Mouse (Mus musculus): ENCODE results near the gene Zfp574. TPM values are rescaled to one million over a fixed set of nuclear protein-coding genes. Genes with fewer than 3 reads are reported as not detected.

The Zfp574 gene
- total RNA-seq, 2 experiments from 2014 or later, result 29.2 to 29.6 TPM

DNA sequence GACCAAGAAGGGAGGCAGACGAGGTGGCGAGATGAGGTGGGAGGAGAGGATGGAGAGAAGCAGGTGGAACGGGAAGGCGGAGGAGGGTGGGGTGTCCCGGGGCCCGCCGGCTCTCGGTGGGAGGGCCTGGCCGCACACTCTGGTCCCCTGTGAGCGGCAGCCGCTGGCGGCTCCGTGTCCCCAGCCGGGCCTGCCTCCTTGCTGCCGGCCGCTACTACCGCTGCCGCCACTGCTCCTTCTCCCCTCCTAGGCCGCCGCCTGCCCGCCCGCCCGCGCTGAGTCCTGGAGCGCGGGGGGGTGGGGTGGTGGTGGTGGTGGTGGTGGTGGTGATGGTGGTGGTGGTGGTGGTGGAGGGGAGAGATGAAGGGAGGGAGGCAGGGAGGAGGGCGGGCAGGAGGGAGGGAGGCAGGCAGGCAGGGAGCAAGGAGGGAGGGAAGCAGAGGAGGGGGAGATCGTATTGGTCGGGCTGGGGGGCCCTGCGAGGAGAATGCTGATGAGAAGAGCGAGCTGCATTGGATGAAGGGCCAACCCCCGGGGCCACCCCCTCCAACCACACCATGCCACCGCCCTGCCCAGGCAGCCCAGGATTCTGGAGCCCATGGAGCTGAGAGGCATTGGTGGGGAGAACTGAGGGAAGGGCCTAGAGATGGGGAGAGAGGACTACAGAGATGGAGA lies 486 bp downstream of the Zfp574 start:
- DNase-seq (ENCODE audit: extremely low spot score in 1 of 2, low spot score in 1 of 2), result peak; percentile 46 to 57

DNA sequence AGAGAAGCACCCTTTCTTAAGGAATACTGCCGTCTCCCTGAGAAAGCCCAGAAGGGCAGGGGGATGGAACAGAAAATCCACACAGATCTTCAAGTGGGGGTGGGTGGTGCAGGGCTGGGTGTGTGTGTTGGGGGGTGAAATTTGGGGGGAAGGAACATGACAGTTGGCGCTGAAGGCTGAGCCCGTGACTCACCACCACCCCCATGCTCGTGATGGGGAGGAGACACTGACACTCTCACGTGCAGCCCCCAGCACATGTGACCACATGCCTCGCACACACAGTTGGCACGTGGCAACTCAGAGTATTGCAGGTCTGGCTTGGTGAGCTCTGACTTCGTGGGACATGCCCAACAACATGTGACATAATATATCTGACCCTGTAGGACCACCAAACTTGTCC lies 1.6 kb downstream of the Zfp574 start:
- no peak for DNase-seq (ENCODE audit: extremely low spot score in 1 of 2, low spot score in 1 of 2)

DNA sequence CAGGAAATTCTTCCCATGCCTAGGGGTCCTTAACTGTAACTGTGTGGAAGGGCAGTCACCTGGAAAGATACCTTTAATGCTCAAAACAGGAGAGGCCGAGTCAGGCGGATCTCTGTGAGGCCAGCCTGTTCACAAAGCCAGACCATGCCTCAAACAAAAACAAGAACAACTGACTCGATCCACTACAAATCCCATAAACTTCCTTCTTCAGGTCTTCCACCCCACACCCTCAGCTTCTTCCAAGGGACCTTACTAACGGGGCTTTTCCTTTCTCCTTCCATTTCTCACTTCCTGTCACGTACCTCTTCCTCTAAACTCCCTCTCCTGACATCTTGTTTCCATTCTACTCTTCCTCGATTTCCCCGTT lies 3.9 kb downstream of the Zfp574 start:
- DNase-seq (ENCODE audit: extremely low spot score in 1 of 2, low spot score in 1 of 2), result no peak

DNA sequence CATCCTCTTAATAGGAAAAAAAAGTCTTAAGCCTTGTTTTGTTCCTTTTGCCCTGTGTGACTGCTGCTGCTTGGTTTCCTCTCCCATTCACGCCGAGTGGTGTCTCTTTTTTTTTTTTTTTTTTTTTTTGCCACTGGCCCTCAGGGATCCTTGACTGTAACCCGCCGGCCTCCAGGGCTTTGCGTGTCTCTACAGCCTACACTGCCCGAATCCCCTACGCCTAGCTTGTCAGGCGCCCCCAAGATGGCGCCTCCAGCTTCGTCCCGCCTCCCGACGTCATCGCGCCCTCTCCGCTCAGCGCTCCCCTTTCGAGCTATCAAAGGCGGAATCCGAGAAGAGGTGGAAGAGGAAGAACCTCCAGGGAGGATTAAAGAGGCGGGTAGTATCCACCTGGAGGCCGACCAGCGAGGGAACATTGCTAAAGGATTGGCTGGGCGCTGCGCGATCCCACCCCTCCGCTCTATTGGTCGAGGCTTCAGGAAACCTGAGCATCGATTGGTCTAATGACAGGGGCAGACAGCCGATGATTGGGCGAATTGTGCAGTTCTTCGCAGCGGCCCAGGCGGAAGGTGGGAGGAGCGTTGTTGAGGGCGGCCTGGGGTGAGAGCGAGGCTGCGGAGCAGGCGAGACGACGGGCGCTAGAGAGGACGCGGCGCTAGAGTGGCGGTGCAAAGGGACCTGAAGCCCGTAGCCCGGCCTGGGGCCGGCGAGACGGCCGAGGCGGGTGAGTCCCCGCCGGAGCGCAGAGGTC lies 4.5 kb downstream of the Zfp574 start:
- peak; percentile 84 to 92 for DNase-seq (ENCODE audit: extremely low spot score in 1 of 2, low spot score in 1 of 2)

DNA sequence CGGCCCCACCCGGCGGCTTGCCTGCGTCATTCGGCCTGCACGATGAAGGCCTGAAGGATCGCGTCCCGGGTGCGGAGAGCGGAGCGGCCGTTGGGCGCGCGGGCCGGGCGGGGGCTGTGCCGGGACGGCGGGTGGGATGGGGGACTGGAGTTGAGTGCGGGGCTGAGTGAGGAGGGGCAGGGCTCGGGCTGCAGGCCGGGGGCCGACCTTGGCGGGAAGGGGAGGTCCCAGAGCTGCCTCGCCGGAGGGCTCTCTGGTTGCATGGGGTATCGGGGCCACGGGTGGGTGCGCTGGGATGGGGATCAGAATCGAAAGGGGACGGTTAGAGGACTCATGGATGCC lies 5.0 kb downstream of the Zfp574 start:
- no peak for DNase-seq (ENCODE audit: extremely low spot score in 1 of 2, low spot score in 1 of 2)

DNA sequence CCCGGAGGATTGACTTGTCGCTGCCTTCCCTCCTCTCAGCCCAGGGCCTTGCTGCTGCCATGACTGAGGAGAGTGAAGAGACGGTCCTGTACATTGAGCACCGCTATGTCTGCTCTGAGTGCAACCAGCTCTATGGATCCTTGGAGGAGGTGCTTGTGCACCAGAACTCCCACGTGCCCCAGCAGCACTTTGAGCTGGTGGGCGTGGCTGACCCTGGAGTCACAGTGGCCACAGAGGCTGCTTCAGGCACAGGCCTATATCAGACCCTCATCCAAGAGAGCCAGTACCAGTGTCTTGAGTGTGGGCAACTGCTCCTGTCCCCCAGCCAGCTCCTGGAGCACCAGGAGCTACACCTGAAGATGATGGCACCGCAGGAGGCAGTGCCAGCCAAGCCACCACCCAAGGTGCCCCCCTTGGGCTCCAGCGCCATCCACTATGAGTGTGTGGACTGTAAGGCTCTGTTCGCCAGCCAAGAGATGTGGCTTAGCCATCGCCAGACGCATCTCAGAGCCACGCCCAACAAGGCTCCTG lies 7.2 kb downstream of the Zfp574 start:
- DNase-seq (ENCODE audit: extremely low spot score in 1 of 2, low spot score in 1 of 2), result no peak

DNA sequence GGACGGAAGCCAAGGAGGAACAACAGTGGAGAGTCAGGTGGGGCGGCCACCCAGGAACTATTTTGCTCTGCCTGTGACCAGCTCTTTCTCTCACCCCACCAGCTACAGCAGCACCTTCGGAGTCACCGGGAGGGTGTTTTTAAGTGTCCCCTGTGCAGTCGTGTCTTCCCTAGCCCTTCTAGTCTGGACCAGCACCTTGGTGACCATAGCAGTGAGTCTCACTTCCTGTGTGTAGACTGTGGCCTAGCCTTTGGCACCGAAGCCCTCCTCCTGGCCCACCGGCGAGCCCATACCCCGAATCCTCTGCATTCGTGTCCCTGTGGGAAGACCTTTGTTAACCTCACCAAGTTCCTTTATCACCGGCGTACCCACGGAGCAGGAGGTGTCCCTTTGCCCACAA lies 8.1 kb downstream of the Zfp574 start:
- no peak for DNase-seq (ENCODE audit: extremely low spot score in 1 of 2, low spot score in 1 of 2)

DNA sequence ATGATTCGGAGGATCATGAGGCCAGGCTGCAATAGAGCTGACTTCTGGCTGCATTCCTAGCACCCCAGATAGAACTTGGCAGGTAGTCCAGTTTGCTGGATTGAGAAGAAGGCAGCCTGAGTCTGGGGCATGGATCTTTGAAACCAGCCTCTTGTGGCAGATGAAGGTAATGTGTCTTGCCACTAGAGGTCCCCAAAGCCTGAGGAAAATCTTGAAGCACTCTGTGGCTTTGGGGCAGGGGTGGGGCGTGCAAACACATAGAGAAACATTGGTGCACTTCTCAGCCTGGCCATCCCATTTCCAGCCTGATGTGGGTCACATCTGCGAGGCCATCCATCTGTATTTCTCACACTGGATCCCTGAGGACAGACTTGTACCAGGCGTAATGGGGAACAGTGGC lies 10.1 kb downstream of the Zfp574 start:
- DNase-seq (ENCODE audit: extremely low spot score in 1 of 2, low spot score in 1 of 2), result no peak

DNA sequence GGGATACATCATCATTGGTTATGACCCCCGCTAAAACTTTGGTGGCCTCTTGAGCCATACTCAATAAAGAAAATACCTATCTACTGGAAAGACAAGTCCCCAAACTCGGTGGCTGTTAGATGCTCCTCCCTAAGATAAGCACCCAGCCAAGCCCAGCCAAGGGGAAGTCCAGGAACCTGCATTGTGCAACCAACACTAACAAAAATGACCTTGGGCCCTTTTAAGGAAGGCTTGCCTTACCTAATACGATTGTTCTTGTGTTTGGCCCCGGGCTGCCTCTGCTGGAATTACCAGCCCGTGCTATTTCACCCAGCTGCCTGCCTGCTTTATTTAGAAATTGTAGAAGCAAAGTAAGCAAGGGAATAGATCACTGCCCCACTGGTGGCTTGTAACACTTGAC lies 12.3 kb downstream of the Zfp574 start:
- DNase-seq (ENCODE audit: extremely low spot score in 1 of 2, low spot score in 1 of 2), result no peak

DNA sequence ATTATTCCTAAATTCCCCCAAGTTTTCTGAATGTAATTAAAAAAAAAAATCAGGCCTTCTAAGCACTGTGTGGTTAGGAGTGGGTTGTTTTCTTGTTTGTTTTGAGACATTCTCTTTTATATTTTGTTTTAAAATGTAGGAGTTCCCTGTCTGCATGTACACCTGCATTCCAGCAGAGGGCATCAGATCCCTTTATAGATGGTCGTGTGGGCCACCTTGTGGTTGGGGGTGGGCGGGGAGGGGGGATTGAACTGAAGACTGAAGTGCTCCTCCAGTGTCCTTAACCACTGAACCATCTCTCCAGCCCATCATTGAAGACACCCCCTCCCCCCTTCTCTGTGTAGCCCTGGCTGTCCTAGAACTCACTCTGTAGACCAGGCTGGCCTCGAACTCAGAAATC lies 14.3 kb downstream of the Zfp574 start:
- DNase-seq (ENCODE audit: extremely low spot score in 1 of 2, low spot score in 1 of 2), result no peak

DNA sequence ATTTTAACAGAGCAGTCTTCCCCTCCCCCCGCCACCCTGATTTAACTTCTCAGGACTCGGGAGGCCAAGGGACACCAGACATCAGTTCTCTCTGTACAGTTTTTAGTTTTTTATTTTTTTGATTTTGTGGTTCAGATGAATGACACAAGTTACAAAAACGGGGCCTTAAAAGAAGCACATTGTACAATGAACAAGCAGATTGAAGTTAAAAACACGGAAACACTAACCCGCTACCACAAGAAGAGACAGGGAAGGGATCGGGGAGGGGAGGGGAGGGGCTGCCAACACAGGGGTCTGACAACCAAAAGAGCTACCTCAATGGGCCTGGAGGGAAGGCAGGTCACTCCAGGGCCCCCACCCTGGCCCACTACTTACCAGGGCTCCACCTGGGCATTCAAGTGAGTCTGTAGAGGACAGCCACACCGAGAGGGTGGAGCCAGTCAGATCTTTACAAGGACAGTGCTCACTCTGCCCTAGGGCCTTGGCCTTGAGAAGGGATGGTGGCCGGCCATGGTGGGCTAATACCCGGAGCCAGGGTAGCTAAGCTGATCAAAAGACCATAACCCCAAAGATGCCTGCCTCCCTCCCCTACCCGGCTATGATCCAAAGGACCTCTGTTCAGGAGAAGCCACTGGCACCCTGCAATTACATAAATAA lies 15.0 kb downstream of the Zfp574 start:
- DNase-seq (ENCODE audit: extremely low spot score in 1 of 2, low spot score in 1 of 2), result no peak

DNA sequence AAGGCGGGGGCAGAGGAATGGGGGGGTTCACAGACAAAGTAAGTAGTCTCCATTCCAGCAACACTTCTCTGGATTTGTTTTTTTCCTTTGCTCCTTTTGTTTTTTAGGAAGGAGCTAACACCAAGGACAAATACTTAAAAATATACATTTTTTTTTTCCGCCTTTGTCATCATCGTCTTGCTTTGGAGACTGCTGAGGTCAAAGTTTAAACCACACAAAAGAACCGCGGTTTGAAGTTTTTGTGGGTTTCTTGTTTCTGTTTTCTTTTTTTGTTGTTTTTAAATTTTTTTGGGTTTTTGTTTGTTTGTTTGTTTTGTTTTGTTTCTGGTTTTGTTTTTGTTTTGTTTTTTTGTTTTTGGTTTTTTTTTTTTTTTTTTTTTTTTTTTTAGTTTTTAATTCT lies 15.6 kb downstream of the Zfp574 start:
- no peak for DNase-seq (ENCODE audit: extremely low spot score in 1 of 2, low spot score in 1 of 2)

DNA sequence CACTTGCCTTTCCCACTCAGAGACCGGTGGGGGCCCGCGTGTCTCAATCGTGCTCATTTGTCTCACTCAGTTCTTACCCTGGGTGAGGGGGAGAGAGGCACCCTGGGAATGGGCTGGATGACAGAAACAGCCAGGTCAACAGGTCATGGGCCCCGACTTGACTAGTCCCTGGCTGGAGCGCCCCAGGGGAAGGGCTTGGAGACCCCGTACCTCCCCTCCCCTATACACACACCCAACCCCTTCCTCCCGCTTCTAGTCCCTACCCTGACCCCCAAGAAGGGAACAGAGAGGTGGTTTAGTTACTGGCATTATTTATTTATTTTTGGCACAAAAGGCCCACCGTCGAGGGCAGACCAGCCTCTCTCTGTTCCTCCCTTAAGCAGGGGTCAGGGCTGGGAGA lies 16.2 kb downstream of the Zfp574 start:
- DNase-seq (ENCODE audit: extremely low spot score in 1 of 2, low spot score in 1 of 2), result no peak

DNA sequence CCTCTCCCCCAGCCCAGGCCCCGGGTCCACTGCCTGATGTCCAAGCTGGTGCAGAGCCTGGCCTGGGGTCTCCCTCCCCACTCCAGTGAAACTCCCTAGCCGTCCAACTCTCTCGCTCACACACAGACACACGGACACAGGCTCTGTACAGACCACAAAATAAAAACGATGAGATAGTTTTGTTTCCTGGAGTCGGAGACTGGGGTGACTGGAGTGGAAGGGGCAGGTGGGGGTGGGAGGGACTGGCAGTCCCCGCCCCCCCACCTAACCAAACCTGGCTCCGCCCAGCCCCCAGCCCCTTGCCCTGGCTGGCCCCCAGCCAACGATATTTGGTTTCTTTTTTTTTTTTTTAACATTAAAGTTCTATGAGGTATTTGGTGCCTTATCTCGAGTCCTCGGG lies 16.6 kb downstream of the Zfp574 start:
- no peak for DNase-seq (ENCODE audit: extremely low spot score in 1 of 2, low spot score in 1 of 2)

DNA sequence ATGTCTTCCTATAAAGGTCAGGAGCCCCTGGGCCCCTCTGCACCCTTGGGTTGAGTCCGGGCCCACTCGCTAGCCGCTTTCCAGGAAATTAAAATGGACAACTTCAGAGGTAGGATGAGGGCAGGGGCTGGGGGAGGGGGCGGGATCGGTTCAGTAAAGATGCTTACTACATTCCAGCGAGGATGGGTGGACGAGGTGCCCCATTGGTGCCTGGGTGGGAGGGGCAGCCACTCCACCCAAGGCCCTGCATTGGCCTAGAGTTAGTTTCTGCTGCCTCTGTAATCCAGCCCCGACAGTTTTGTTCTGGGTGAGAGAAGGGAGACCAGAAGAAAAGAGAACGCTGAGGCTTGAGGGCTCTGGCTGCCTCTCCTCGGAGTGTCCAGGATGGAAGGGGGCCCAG lies 17.5 kb downstream of the Zfp574 start:
- no peak for DNase-seq (ENCODE audit: extremely low spot score in 1 of 2, low spot score in 1 of 2)

DNA sequence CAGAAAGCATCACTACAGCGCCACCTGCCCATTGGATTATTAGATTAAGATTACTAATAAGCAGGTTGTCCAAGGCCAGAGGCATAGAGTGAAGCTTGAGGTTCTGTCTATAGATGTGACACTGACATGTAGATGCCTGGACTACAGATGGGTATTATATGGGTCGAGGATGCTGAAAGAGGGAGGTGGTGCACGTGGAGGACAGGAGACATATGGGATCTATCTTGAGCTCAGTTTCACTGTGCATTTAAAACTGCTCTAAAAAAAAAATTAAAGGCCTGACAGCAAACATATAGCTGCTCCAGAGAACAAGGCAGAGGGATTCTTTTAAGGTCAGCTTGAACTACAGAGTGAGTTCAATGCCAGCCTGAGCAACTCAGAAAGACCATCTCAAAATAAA lies 25.8 kb downstream of the Zfp574 start:
- DNase-seq (ENCODE audit: extremely low spot score in 1 of 2, low spot score in 1 of 2), result no peak

DNA sequence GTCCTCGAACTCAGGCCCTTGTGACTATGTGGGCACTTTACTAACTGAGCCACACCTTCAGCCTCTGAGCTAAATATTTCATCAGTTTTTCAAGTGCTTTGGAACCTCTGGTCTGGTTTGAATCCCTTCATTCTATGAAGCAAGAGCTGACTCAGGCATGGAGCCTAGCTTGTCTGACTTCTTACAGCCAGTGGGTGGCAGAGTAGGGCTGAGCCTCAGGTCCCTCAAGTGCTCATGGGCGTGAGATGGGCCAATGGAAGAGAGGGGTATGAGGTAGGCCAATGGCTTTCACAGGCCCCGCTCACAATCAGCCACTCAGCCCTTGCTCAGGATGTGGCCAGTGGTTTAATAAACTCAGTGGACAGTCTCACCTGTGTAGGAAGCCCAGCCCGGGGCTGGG lies 27.2 kb downstream of the Zfp574 start:
- DNase-seq (ENCODE audit: extremely low spot score in 1 of 2, low spot score in 1 of 2), result no peak

DNA sequence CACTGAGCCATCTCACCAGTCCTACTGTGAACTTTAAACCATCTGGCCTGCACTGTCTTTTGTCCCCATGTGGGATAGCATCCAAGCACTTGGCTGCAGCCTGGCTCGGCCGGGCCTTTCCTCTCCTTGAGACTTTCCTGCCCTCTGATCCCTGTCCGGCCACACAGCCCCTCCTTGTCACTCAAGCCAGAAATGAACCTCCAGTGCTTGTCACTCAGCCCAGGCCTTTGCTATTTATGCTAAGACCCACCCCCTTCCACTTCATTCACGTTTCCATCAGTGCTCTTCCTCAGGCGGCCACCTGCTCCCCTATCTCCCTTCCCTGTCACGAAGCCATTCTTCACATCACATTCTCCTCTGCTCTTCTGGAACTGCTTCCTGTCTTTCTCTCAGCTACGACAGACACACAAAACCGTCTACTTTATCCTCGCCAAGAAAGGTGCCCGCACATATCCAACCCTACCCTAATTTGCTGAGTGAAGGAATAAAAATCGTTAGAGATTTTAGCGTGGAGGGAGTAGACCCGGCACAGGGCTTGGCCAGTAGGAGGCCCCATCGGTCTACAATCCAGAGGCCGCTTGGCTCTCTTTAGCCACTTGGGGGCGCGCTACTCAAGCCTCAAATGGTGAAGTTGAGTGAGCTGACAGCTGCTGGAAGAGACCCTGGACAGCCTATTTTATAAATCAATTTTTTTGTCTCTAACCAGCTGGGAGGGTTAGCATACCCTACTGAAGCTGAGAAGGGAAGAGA lies 33.2 kb downstream of the Zfp574 start:
- DNase-seq (ENCODE audit: extremely low spot score in 1 of 2, low spot score in 1 of 2), result peak; percentile 70 to 89

DNA sequence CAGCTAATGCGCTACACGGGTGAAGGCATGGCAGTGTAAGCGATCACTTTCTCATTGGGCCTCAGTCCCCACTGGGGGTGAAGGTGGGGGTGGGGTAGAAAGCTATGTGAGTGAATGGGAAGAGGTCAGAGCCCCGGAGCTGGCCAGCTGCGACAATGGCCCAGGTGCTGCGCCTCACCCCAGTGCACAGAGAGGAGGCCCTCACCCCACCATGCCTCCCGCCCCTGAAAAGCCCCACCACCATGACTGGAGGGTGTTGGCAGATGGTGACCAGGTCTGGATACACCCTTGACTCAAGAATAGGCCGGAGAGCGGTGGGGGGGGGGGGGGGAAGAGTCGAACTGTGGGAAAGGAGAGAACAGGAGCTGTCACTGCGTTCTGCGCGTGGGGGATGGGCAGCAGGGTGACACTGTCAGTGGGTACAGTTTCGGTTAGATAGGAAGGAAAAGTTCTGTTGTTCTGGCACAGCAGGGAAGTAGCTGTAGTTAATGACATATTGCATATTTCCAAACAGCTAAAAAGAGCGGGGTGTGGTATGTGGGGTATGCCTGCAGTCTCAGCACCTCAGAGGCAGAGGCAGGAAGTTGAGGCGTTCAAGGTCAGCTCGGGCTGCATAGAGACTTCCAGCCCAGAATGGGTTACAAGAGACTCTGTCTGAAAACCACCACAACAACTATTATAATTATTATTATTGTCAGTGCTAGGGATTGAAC lies 34.6 kb downstream of the Zfp574 start:
- no peak for DNase-seq (ENCODE audit: extremely low spot score in 1 of 2, low spot score in 1 of 2)

DNA sequence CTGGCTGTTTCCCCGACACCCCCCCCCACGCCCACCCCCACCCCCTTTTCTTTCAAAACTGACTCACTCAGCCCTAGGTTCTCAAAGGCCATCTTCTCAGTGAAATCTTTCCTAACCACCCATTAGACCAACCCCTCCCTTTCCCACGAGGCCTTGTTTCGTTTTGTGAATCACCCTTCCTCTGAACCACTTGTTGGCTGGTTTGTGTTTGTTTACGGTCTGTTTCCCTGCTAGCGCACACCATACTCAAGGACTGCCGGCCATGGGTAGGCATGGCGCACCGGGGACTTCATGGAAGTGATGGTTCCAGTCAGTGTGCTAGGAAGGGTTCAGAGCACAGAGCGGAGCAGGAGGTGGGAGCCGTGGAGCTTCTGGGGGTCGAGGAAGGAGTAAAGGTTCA lies 37.0 kb downstream of the Zfp574 start:
- no peak for DNase-seq (ENCODE audit: extremely low spot score in 1 of 2, low spot score in 1 of 2)

Measured in layer of hippocampus, postnatal 25 days (tissue).